Mouse (Mus musculus) midbrain, postnatal 0 days (tissue): Measurements from ENCODE around the gene Magi2. TPM values are rescaled to one million over a fixed set of nuclear protein-coding genes. Genes with fewer than 3 reads are reported as not detected.
A peak's percentile ranks its signal among the peaks of the same experiment; 100 is the strongest.

Source experiments
- ATAC-seq: fragments of 200-750 bp; cut with Nextera tagmentation; 2 replicates; pipeline ENCODE4 v1.8.0; 2017; ENCODE audit warnings: moderate number of reproducible peaks, mild to moderate bottlenecking, moderate TSS enrichment, moderate library complexity; ENCODE audit not compliant: low FRiP score
- DNase-seq: peaks from one replicate; pipeline ENCODE4 v3.0.0-alpha.2; 2015; ENCODE audit warnings: low spot score
- H3K27ac ChIP-seq: fragments of 300-500 bp; sonication (generic); 2 replicates; pipeline ENCODE4 v1.5.1; 2014; ENCODE audit warnings: low read depth, mild to moderate bottlenecking, low read length, mixed read lengths
- H3K27me3 ChIP-seq: fragments of 300-500 bp; sonication (generic); 2 replicates; pipeline ENCODE4 v1.6.1; 2014; ENCODE audit warnings: low read length, control low read depth, mixed read lengths; ENCODE audit not compliant: insufficient read depth
- H3K36me3 ChIP-seq: fragments of 300-500 bp; sonication (generic); 2 replicates; pipeline ENCODE4 v1.6.1; 2014; ENCODE audit warnings: low read length, control low read depth, mixed read lengths; ENCODE audit not compliant: insufficient read depth
- H3K4me1 ChIP-seq: fragments of 300-500 bp; sonication (generic); 2 replicates; pipeline ENCODE4 v1.6.1; 2014; ENCODE audit warnings: mild to moderate bottlenecking, control low read depth, antibody characterized with exemption, low read length, mixed read lengths; ENCODE audit not compliant: insufficient read depth
- H3K4me2 ChIP-seq: fragments of 300-500 bp; sonication (generic); 2 replicates; pipeline ENCODE4 v1.6.1; 2014; ENCODE audit warnings: low read depth, mild to moderate bottlenecking, low read length, mixed read lengths; ENCODE audit not compliant: poor library complexity, severe bottlenecking
- H3K4me3 ChIP-seq: fragments of 300-500 bp; sonication (generic); 2 replicates; pipeline ENCODE4 v1.5.1; 2014; ENCODE audit warnings: low read depth, mild to moderate bottlenecking, low read length, moderate library complexity
- H3K9ac ChIP-seq: fragments of 300-500 bp; sonication (generic); replicated peaks from 2 replicates; pipeline ENCODE4 v1.6.1; 2014; ENCODE audit warnings: mild to moderate bottlenecking, low read length, moderate library complexity, mixed read lengths; ENCODE audit not compliant: poor library complexity, severe bottlenecking
- H3K9me3 ChIP-seq: fragments of 300-500 bp; sonication (generic); 2 replicates; pipeline ENCODE4 v1.6.1; 2016; ENCODE audit warnings: low read length, control low read depth
- CTCF ChIP-seq: IDR thresholded peaks from 2 replicates; pipeline ENCODE4 v1.5.1; 2016; ENCODE audit warnings: antibody characterized with exemption, mild to moderate bottlenecking
- WGBS: fragments of 180-500 bp; shearing (Covaris S2); extraction: QIAGEN DNeasy Blood & Tissue Kit; methylation state at CpG from one replicate; pipeline ENCODE4 v1.1.7; 2014; 5-methylcytosine and 5-hydroxymethylcytosine counted together
- polyA plus RNA-seq: library from polyadenylated mRNA; unstranded; fragments of >200 nt; fragmentation: Nextera tagmentation; extraction: Ambion mirVana; gene quantifications from 2 replicates; pipeline ENCODE4 v1.2.1, GENCODE M21; 2015
- total RNA-seq: library from RNA; depleted of rRNA; stranded (reverse); fragments of >200 nt; gene quantifications from 2 replicates; pipeline ENCODE4 v1.2.3, GENCODE M21; 2014

Gene Magi2
- total and polyA plus RNA-seq, 2 experiments from 2014 or later: 20.0 to 59.3 TPM

DNA sequence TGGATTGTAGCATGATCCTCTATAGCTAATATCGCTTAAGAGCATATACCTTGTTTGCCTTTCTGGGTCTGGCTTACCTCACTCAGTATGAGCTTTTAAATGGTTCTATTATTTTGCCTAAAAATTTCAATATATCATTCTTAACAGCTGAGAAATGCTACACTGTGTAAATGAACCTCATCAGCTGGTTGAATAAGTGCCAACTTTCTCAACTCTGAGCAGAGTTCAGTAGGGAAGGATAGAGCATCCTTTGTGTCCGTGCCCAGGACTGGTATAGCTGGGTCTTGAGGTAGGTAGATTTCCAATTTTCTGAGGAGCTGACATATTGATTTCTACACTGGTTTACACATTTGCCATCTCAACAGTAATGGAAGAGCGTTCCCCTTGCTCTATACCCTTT, 65.7 kb downstream of the Magi2 start:
- no peak for DNase-seq
- Histone ChIP-seq H3K9me3 (no peaks in the 10 kb centered on the region), H3K9ac (no peak overlapping the region), H3K4me3 (no peak overlapping the region), H3K4me1 (no peaks in the 10 kb centered on the region), H3K27me3 (no peaks in the 10 kb centered on the region), H3K27ac (no peak overlapping the region), H3K36me3 (no peaks in the 10 kb centered on the region), H3K4me2 (no peak overlapping the region)
- TF ChIP-seq CTCF: no peak
- no peak for ATAC-seq
- WGBS: 91% methylated on average over 3 of the region's 3 CpGs

DNA sequence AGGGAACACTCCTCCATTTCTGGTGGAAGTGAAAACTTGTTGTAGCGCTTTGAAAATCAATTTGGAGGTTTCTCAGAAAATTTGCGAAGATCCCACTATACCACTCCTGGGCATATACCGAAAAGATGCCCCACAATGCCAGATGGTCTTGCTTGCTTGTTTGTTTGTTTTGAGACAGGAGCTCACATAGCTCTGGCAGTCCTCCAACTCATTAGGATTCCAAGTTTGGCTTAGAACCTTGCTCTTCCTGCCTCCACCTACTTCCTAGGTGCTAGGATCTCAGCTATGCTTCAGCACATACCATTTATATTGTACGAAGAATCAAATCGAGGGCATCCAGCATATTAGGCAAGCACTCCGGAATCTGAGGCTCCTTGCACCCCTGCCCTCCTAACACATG, 79.8 kb downstream of the Magi2 start:
- ATAC-seq (no peak), DNase-seq (peak; percentile 14)
- Histone ChIP-seq H3K36me3 (no peaks in the 10 kb centered on the region), H3K27ac (no peak overlapping the region), H3K9me3 (no peaks in the 10 kb centered on the region), H3K9ac (no peak overlapping the region), H3K4me3 (no peak overlapping the region), H3K4me2 (no peak overlapping the region), H3K4me1 (no peaks in the 10 kb centered on the region), H3K27me3 (no peaks in the 10 kb centered on the region)
- WGBS: 94% methylated on average over 6 of the region's 6 CpGs
- no peak for TF ChIP-seq CTCF

DNA sequence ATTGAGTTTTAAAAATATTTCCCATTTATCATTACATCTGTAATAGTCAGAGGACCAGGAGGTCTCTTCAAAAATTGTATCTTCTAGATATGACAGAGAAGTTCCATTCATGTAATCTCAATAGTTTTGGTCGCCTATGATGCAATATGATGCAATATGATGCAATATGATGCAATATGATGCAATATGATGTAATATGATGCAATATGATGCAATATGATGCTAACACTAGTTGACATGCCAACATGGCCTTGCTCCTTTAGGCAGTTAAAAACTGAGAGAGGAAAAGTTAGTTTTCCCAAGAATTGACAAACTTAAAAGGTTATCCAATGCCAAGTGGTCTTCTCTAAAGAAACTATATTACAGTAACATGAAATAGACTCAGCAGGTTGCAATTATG, 83.0 kb downstream of the Magi2 start:
- H3K4me1 ChIP-seq: no peaks in the 10 kb centered on the region
- ATAC-seq: no peak
- DNase-seq: no peak
- 72% methylated on average over 1 of the region's 1 CpGs for WGBS
- no peaks in the 10 kb centered on the region for H3K36me3 ChIP-seq
- H3K4me2 ChIP-seq: no peak overlapping the region
- H3K9ac ChIP-seq: no peak overlapping the region
- TF ChIP-seq CTCF: no peak
- H3K27me3 ChIP-seq: no peaks in the 10 kb centered on the region
- no peak overlapping the region for H3K4me3 ChIP-seq
- no peak overlapping the region for H3K27ac ChIP-seq
- H3K9me3 ChIP-seq: no peaks in the 10 kb centered on the region

DNA sequence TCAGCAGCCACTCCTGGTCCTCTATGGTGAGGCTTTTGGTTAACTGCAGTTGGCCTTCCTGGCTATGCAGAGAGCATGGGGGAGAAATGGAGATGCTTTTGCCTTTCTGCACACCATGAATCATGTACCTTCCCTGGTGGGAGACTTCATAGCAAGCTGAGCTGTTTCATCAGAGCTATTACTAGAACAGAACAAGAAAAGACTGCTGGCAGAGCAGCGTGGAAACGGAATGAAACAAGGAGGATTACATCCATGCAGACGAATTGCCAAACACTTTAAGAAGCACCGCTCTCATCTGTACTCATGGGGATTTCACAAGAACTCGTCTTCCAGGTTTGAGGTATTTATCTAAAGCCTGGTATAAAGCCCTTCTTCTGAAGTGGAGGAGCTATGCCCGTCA, 95.7 kb downstream of the Magi2 start:
- Histone ChIP-seq H3K4me1 (no peaks in the 10 kb centered on the region), H3K9ac (no peak overlapping the region), H3K36me3 (no peaks in the 10 kb centered on the region), H3K27me3 (no peaks in the 10 kb centered on the region), H3K9me3 (no peaks in the 10 kb centered on the region), H3K4me3 (no peak overlapping the region), H3K27ac (no peak overlapping the region), H3K4me2 (no peak overlapping the region)
- TF ChIP-seq CTCF: no peak
- WGBS: 40% methylated on average over 6 of the region's 6 CpGs
- ATAC-seq (no peak), DNase-seq (no peak)

DNA sequence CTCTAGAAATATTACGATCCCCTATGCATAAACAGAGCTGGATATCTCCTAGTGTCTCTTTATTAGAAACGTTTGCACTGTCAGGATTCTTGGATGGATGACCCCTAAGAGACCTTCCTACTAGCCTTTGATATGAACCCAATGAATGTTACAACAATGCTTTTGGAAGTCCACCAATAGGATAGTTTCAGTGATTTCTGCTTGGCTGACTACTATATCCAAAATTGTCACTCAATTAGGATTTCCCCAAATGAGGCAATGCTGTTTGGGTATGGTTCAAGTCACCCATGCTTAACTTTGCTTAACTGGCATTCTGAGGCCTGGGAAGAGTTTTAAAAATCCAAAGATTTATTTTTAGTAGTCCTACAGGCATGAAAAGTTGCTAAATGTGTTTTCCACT, 110.7 kb downstream of the Magi2 start:
- Histone ChIP-seq H3K36me3 (no peaks in the 10 kb centered on the region), H3K4me1 (no peaks in the 10 kb centered on the region), H3K9me3 (no peaks in the 10 kb centered on the region), H3K9ac (no peak overlapping the region), H3K27me3 (no peaks in the 10 kb centered on the region), H3K4me2 (no peak overlapping the region), H3K4me3 (no peak overlapping the region), H3K27ac (no peak overlapping the region)
- TF ChIP-seq CTCF: no peak
- no peak for ATAC-seq
- DNase-seq: no peak
- 79% methylated on average over 2 of the region's 2 CpGs for whole genome bisulfite sequencing

DNA sequence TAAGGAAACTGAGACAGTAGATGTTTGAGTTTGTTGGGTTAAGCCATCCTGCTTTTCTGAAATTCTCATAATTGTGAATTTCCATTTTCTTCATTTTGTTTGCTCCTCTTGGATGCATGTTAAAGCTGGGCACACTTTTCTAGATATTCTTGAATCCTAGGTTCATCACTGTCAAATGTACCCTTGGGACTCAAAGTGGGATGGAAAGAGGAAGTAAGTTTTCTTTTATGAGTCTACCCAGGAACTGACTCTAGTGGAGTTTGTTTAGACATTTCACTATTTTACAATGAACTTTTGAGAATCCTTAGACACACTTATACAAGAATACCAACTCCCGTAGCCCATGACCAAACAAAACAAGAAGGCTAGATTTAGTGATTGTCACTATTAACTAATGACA, 141.3 kb downstream of the Magi2 start:
- H3K27ac ChIP-seq: no peak overlapping the region
- no peak for TF ChIP-seq CTCF
- ATAC-seq: no peak
- no peak overlapping the region for H3K4me2 ChIP-seq
- DNase-seq: no peak
- H3K9me3 ChIP-seq: no peaks in the 10 kb centered on the region
- no peaks in the 10 kb centered on the region for H3K27me3 ChIP-seq
- no peak overlapping the region for H3K9ac ChIP-seq
- no peak overlapping the region for H3K4me3 ChIP-seq
- 95% methylated on average over 1 of the region's 1 CpGs for WGBS
- H3K4me1 ChIP-seq: no peaks in the 10 kb centered on the region
- H3K36me3 ChIP-seq: no peaks in the 10 kb centered on the region
